Mouse (Mus musculus) right cerebral cortex, adult 2 months (tissue): ENCODE measurements at regions not wholly inside any gene's neighbourhood (a gene's known extent, or its start where the extent isn't known, plus 50 kb on each side); places are given as distances from the start of the nearest gene placed in this dataset.
"Not testable (repeated sequence)": the region's sequence is repeated elsewhere in the genome, so short reads cannot be mapped to it uniquely, and the experiment has no call there.

Experiments
- DNase-seq, 2 experiments: peaks; one replicate each; pipeline ENCODE4 v3.0.0; 2021 to 2022; ENCODE audit warnings: low spot score in 2 of 2

DNA sequence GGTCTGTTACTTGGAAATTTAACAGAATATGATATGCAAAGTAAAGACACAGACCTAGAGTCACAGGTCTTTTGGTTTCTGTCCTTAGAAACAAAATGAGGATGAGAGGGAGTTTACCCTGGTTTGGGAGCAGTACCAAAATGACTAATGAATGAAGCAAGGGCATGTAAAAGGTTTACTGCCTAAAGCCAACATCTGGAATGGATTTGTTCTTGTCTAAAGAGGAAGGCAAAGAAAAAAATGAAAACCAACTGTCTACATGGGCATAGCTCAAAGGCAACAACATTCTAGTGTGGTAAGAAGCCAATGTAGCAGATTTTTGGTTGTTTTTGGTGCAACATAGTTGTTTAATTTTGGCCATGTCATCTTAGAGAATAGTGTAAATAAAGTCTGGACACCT is 203.5 kb upstream of the Diaph2 start:
- no peak for DNase-seq

DNA sequence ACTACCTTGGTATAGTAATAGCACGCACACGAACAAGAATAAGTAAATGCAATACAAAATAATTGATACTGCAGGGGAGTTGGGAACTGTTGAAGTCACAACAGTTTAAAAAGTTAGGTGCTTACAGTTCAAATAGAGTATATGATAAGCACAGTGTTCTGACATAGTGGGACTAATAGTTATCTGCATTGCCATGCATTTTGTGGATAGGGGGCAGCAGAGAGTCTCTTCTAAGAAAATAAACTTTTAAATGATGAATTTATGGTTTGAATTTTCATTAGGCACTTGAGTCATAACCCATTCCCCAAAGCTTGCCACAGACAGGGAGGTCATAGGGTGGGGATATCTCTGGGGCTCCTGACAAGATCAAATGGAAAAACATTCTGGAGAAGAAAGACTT is 201.9 kb upstream of the Diaph2 start:
- DNase-seq, result no peak

DNA sequence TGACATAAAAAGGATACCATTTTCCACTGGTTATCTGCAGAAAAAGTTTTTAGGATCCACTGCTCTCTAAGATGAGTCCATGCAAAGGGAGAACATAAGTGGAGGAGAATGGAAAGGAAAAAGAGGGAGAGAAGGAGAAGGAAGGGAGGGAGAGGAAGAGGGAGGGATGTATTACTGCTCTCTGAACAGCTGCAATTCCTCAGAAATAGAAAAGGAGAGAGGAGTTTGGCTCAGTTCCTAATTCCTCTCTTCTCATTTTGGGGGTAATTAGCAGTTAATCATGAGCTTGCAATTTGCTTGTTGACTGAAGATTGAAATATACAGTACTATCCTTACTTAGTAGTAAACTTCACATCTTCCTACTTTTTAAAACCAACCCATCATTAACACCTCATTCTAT is 193.5 kb upstream of the Diaph2 start:
- DNase-seq, result no peak

GRCm38 (mm10) chrX:129599491-129599890 is 150.1 kb upstream of the Diaph2 start:
- no peak for DNase-seq

GRCm38 (mm10) chrX:129607842-129608241 is 141.7 kb upstream of the Diaph2 start:
- DNase-seq, result no peak

GRCm38 (mm10) chrX:129611500-129611899 is 138.0 kb upstream of the Diaph2 start:
- DNase-seq, result not testable (repeated sequence)

GRCm38 (mm10) chrX:129637016-129637415 is 112.5 kb upstream of the Diaph2 start:
- DNase-seq, result no peak

DNA sequence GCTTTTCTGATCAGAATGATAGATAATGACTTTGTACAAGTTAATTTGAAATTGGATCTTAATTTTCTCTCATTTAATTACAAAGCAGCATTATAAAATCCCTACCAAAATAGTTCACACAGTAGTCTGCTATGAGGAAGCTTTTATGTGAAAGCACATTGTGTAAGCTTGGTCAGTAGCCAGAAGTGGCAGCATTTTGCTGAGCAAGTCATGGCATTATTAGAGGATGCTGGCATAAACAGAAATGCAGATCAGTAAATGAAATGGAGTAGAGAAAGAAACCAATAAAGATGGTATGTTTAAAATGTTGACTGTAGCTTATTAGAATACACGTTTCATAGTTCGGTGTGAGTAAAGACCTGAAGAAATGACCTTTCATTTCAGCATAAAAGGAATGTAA is 104.4 kb upstream of the Diaph2 start:
- no peak for DNase-seq

- peak; percentile 2 to 7 for DNase-seq
These were observed 92.6 kb upstream of the Diaph2 start for GRCm38 (mm10) chrX:129656906-129657305.

- no peak for DNase-seq
These were observed 58.9 kb upstream of the Diaph2 start for GRCm38 (mm10) chrX:129690677-129691076.
